Mouse (Mus musculus): Measurements from ENCODE around the gene Bicd2.
"Not testable (repeated sequence)": the region's sequence is repeated elsewhere in the genome, so short reads cannot be mapped to it uniquely, and the experiment has no call there.

Bicd2 gene

DNA sequence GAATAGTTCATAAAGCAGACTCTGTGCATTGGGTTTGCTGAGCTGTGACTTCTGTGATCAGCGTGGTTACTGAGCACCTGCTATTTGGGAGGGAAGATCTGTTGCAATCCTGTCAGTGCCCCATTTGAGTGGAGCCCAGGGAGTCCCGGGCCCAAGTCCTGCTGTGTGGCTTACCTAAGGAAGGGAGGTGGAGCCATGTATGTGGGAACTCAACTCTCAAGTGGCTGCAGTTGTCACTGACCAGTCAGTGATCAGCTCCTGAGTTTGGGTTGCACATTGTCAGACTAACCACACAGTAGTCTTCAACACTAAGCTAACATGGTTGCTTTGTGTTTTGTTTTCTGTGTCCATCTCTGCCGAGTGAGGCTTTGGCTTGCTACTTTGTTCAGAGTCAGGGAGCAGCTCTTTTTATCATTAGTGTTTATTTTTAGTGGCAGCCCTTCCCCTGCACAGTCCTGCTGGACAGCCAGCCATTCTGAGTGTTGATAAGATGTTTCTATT, 19.6 kb downstream of the Bicd2 start:
- peak; percentile 62 for DNase-seq (ENCODE audit: low read depth)

GRCm38 (mm10) chr13:49362364-49362763, 21.0 kb downstream of the Bicd2 start:
- no peak for DNase-seq (ENCODE audit: low read depth)

GRCm38 (mm10) chr13:49362804-49363203, 21.4 kb downstream of the Bicd2 start:
- DNase-seq (ENCODE audit: low read depth), result peak; percentile 67

- peak; percentile 78 for DNase-seq (ENCODE audit: low read depth)
Observed at GRCm38 (mm10) chr13:49364716-49365115, 23.3 kb downstream of the Bicd2 start.

DNA sequence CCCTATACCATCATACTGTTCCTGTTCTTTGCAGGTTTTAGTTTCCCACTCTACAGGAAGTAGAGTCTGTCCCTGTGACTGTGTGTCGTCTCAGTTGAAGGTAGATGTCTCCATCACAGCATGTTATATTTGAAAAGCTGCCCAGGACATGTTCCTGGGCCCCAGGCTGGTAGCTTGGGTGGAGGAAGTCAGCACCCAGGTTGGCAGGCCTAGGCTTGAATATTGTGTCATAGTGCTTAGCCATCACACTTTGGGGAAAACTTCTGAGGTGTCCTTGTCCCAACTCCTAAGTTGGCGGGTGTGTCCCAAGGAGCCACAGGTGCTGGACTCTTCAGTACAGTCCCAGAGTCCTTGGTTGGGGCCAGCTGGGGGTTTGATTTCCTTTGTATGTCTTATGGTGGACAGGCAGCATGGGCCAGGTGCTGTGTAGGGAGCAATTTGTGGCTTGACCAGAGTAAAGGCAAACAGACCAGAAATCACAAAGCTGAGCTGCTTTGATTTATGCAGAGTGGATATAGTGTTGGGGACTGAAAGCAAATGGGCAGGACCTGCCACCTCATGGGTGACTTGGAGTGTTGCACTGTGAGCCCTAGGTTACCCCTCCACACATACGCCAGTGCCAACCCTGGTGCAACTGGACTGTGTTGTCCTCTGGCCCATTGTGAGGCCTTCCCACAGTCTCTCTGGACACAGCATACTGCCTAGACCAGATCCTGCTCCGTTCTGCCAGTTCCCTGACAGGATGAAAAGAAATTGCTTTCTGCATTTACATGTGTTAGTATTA, 26.5 kb downstream of the Bicd2 start:
- no peak for DNase-seq (ENCODE audit: low read depth)

DNA sequence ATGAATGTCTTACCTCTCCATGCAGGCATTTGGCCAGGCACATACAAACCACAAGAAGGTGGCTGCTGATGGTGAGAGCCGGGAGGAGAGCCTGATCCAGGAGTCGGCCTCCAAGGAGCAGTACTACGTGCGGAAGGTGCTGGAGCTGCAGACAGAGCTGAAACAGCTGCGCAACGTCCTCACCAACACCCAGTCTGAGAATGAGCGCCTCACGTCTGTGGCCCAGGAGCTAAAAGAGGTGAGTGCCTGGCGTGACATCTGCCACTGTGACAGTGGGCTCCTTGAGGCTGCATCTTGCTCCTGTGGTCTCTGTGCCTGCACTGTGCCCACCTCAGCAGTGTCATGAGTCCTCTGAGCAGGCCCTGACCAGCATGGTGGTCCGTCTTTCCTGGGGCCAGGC, 28.0 kb downstream of the Bicd2 start:
- DNase-seq (ENCODE audit: low read depth), result no peak

- not testable (repeated sequence) for DNase-seq (ENCODE audit: low read depth)
Observed at GRCm38 (mm10) chr13:49370216-49370615, 28.8 kb downstream of the Bicd2 start.

DNA sequence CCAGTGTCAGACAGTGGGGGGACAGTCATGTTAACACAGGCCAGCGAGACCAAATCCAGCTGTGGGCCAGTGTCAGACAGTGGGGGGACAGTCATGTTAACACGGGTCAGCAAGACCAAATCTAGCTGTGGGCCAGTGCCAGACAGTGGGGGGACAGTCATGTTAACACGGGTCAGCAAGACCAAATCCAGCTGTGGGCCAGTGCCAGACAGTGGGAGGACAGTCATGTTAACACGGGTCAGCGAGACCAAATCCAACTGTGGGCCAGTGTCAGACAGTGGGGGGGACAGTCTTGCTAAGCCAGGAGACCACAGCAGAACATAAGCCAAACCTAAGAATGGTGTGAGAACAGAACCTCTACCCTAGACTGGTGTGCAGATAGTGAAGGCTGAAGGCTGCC, 29.5 kb downstream of the Bicd2 start:
- not testable (repeated sequence) for DNase-seq (ENCODE audit: low read depth)

DNA sequence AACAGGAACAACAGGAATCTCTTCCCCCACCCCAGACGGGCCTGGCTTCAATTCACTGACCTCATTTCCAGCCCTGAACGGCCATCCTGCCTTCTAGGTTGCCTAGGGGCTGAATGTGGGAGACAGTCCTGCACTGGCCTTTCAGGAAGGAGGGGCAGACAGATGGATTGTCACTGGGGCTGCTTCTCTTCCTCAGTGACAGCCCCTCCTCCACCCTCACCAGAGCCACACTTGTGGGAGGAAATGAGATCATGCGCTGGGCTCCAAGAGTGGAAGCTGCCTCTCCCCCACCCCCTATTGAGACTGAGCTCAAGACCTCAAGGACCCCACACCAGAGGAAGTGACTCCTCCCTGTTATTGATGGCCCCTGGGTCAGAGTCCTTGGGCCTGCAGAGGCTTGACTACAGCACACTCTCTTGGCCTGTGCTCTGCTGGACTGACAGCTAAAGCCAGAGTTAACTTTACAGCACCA, 30.1 kb downstream of the Bicd2 start:
- peak; percentile 97 for DNase-seq (ENCODE audit: low read depth)

DNA sequence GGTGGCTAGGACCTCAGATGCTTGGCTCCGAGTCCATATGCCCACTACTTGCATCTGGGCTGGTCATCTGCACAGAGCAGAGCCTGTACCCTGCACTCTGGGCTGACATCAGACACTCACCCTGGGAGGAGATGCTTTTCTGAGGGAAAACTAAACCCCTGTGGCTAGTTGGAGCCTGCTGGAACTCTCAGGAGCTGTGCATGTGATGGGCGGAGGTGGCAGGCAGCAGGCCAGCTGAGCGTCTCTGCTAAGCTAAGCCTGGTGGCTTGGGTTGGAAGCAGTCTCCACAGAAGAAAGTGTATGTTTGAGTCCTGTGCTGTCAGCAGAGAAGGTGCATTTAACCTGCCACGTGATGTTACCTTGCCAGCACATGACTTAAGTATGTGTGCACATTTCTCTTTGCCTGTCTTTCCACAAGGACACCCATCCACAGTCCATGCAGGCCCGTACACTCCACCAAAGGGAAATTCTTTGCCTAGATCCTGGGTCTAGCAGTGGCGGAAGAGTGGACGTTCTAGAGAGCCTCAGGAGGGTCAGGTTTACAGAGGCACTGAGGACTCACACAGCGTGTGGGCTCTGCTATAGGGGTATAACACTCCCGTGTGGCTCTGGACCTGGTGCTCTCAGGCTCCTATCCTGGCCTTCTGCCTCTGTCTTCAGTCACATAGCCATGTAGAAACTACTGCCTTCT, 31.1 kb downstream of the Bicd2 start:
- DNase-seq (ENCODE audit: low read depth), result no peak

GRCm38 (mm10) chr13:49374304-49374703, 32.9 kb downstream of the Bicd2 start:
- DNase-seq (ENCODE audit: low read depth), result no peak

GRCm38 (mm10) chr13:49374730-49375129, 33.3 kb downstream of the Bicd2 start:
- DNase-seq (ENCODE audit: low read depth), result no peak

- no peak for DNase-seq (ENCODE audit: low read depth)
Observed at GRCm38 (mm10) chr13:49377608-49378007, 36.2 kb downstream of the Bicd2 start.

- DNase-seq (ENCODE audit: low read depth), result no peak
Observed at GRCm38 (mm10) chr13:49379301-49379700, 37.9 kb downstream of the Bicd2 start.

GRCm38 (mm10) chr13:49381230-49381629, 39.8 kb downstream of the Bicd2 start:
- peak; percentile 80 for DNase-seq (ENCODE audit: low read depth)

DNA sequence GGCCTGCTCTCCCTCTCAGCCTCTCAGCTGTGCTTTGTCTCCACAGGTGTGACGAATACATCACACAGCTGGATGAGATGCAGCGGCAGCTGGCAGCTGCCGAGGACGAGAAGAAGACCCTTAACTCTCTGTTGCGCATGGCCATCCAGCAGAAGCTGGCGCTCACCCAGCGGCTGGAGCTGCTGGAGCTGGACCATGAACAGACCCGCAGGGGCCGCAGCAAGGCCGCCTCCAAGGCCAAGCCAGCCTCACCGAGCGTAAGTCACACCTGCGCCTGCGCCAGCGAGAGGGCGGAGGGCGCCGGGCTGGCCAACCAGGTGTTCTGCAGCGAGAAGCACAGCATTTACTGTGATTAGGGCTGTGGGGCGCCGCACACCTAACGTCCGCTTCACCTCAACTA, 41.6 kb downstream of the Bicd2 start:
- DNase-seq (ENCODE audit: low read depth), result no peak

DNA sequence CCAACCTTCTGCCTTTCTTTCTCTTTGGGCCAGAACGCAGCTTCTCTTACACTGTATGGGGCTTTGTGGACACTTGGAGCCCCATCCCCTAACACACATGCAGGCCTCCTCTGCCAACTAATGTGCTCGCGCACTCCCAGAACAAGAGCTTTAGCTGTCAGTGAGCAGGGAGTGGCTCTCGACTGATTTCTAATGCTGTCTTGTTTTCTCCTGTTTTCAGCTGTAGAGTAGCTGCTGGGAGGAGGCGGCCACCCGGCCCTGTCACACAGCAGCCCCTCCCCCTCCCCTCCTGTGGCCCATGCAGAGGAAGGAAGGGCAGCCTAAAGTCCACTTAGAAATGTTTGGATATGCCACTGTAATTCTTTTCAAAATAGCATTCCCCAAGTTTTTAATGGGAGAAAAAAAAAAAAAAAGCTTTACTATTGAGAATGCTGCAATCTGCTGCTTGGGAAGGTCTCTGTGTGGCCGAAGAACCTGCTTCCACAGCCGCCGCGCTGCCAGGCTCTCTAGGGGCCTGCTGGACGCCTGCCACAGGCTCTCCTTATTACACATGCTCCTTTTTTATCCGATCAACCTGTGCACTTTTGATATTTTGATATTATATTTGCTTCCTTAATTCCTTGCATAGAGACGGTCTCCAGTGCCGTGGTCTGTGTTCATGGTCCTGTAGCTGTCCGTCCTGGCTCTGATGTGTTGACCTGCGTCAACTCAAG, 43.5 kb downstream of the Bicd2 start:
- DNase-seq (ENCODE audit: low read depth), result no peak

DNA sequence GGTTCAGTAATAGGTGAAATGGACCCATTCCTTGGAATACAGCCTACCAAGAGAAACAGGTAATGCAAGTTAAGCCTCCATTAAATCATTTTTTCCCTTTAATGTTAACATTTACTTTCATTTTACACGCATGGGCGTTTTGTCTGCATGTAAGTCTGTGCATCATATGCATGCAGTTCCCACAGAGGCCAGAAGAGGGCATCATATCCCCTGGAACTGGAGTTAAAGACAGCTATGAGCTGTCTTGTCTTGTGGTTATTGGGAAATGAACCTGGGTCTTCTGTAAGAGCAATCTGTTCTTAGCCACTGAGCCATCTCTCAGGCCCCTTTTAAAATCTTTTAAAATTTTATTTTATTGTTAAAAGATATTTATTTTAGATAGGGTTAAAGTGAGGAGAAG, 50.0 kb downstream of the Bicd2 start:
- peak; percentile 86 for DNase-seq (ENCODE audit: low read depth)

GRCm38 (mm10) chr13:49393579-49393978, 52.2 kb downstream of the Bicd2 start:
- DNase-seq (ENCODE audit: low read depth), result peak; percentile 96

GRCm38 (mm10) chr13:49394886-49395447, 53.6 kb downstream of the Bicd2 start:
- DNase-seq (ENCODE audit: low read depth), result peak; percentile 64

DNA sequence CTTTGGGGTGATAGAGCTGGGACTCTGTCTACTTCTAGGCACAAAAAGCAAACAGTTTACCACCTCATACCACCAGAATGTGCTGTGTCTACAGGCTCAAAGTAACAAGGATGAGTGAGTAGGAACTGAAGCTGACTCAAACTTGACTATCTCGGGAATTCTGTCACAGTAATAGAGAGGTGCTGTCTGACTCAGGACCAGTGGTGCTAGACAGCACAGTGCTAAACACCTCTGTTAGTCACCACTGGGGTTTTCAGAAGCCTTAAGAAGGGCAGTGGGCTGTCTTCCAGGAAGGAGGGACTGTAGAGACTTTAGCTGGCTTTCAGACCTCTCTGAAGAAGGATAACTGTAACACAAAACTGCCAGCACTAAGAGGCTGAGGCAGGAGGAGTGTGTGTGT, 55.4 kb downstream of the Bicd2 start:
- peak; percentile 40 for DNase-seq (ENCODE audit: low read depth)

- DNase-seq (ENCODE audit: low read depth), result peak; percentile 92
Observed at GRCm38 (mm10) chr13:49398191-49398590, 56.8 kb downstream of the Bicd2 start.
